Comparison of ENCODE assay signal across 8 mouse cellular contexts in genomic region chr1:36588476-36589450, GRCm38 (mm10). TPM values are rescaled to one million over a fixed set of nuclear protein-coding genes. Genes with fewer than 3 reads are reported as not detected.
DNase-seq lines count a peak whose midpoint lies in the region; ATAC-seq lines count a peak whose summit lies in the region.

No protein-coding gene starts in this region.

- peak overlapping the region; percentile 28; the same call in 1 of the 2 replicates for H3K9ac ChIP-seq in kidney, embryonic 14.5 days (ENCODE audit: low read depth, low read length)
- peak overlapping the region; percentile 34 for H3K9ac ChIP-seq in embryonic facial prominence, embryonic 11.5 days (replicated peaks; ENCODE audit: low read length)
- H3K9ac ChIP-seq in heart, embryonic 16.5 days (ENCODE audit: low read length), result peak overlapping the region; percentile 54
- H3K9ac ChIP-seq in limb, embryonic 12.5 days (replicated peaks), result peak overlapping the region; percentile 47; the same call in 1 of the 2 replicates

- peak overlapping the region; percentile 65; the same call in 1 of the 2 replicates for H3K27ac ChIP-seq in kidney, embryonic 14.5 days (ENCODE audit: low read depth, low read length)
- H3K27ac ChIP-seq in embryonic facial prominence, embryonic 11.5 days (replicated peaks; ENCODE audit: low read depth, low read length), result peak overlapping the region; percentile 30
- peak overlapping the region; percentile 75 for H3K27ac ChIP-seq in heart, embryonic 16.5 days (ENCODE audit: low read length)
- H3K27ac ChIP-seq in limb, embryonic 12.5 days, result peak overlapping the region; percentile 94

- H3K4me1 ChIP-seq in kidney, embryonic 14.5 days (ENCODE audit: control insufficient read depth, insufficient read depth, low read length), result peaks cover 27% of the 10 kb centered on the region
- peaks cover 5% of the 10 kb centered on the region; the same call in 1 of the 2 replicates for H3K4me1 ChIP-seq in embryonic facial prominence, embryonic 11.5 days (ENCODE audit: control insufficient read depth, insufficient read depth, low read length)
- H3K4me1 ChIP-seq in heart, embryonic 16.5 days (ENCODE audit: control insufficient read depth, insufficient read depth, low read length), result peaks cover 34% of the 10 kb centered on the region
- peaks cover 67% of the 10 kb centered on the region for H3K4me1 ChIP-seq in limb, embryonic 12.5 days (replicated peaks)

- H3K4me3 ChIP-seq in kidney, embryonic 14.5 days (ENCODE audit: low read length), result no peak overlapping the region
- no peak overlapping the region for H3K4me3 ChIP-seq in embryonic facial prominence, embryonic 11.5 days (ENCODE audit: low read depth, low read length)
- H3K4me3 ChIP-seq in heart, embryonic 16.5 days (ENCODE audit: low read length), result no peak overlapping the region
- no peak overlapping the region for H3K4me3 ChIP-seq in limb, embryonic 12.5 days (replicated peaks)

- DNase-seq in kidney, adult 8-10 months, result no peak
- DNase-seq in embryonic facial prominence, embryonic 11.5 days (ENCODE audit: low spot score), result peak; percentile 83
- DNase-seq in yolk sac, embryonic 10.5 days (ENCODE audit: low spot score), result peak; percentile 40
- DNase-seq in frontal cortex, postnatal 36 days (ENCODE audit: low spot score in 2 of 2), result no peak

- no peaks in the 10 kb centered on the region for H3K36me3 ChIP-seq in kidney, embryonic 14.5 days (ENCODE audit: control insufficient read depth, insufficient read depth, low read length)
- H3K36me3 ChIP-seq in embryonic facial prominence, embryonic 11.5 days (replicated peaks; ENCODE audit: control insufficient read depth, insufficient read depth, low read depth, low read length), result no peaks in the 10 kb centered on the region
- H3K36me3 ChIP-seq in heart, embryonic 16.5 days (ENCODE audit: control insufficient read depth, insufficient read depth), result no peaks in the 10 kb centered on the region
- no peaks in the 10 kb centered on the region for H3K36me3 ChIP-seq in limb, embryonic 12.5 days

- WGBS in kidney, embryonic 14.5 days, result 54% methylated on average over 13 of the region's 13 CpGs
- WGBS in embryonic facial prominence, embryonic 11.5 days, result 44% methylated on average over 13 of the region's 13 CpGs
- 56% methylated on average over 13 of the region's 13 CpGs for WGBS in heart, embryonic 16.5 days
- WGBS in limb, embryonic 12.5 days, result 33% methylated on average over 13 of the region's 13 CpGs

- H3K9me3 ChIP-seq in kidney, embryonic 14.5 days (ENCODE audit: control insufficient read depth, low read length), result no peaks in the 10 kb centered on the region
- H3K9me3 ChIP-seq in embryonic facial prominence, embryonic 11.5 days (replicated peaks; ENCODE audit: control insufficient read depth, low read length), result no peaks in the 10 kb centered on the region
- H3K9me3 ChIP-seq in heart, embryonic 16.5 days (replicated peaks; ENCODE audit: control insufficient read depth, low read length), result no peaks in the 10 kb centered on the region
- no peaks in the 10 kb centered on the region for H3K9me3 ChIP-seq in limb, embryonic 12.5 days

- peak; percentile 63 for ATAC-seq in kidney, embryonic 14.5 days (ENCODE audit: low FRiP score, low TSS enrichment)
- peak; percentile 84 for ATAC-seq in embryonic facial prominence, embryonic 11.5 days (replicated peaks; ENCODE audit: insufficient number of reproducible peaks, low FRiP score, low TSS enrichment, low read depth)
- ATAC-seq in heart, embryonic 16.5 days (replicated peaks; ENCODE audit: extremely low read depth, insufficient read depth, low FRiP score), result peak; percentile 59
- peak; percentile 89 for ATAC-seq in limb, embryonic 12.5 days (ENCODE audit: insufficient number of reproducible peaks, insufficient read depth, low FRiP score, low TSS enrichment, low read depth)
- no peak for ATAC-seq in megakaryocyte, adult 5-6 weeks (ENCODE audit: poor library complexity, severe bottlenecking)

- no peaks in the 10 kb centered on the region for H3K27me3 ChIP-seq in kidney, embryonic 14.5 days (ENCODE audit: control insufficient read depth, insufficient read depth, low read length)
- no peaks in the 10 kb centered on the region for H3K27me3 ChIP-seq in embryonic facial prominence, embryonic 11.5 days (ENCODE audit: control insufficient read depth, insufficient read depth, low read length)
- no peaks in the 10 kb centered on the region for H3K27me3 ChIP-seq in heart, embryonic 16.5 days (ENCODE audit: control insufficient read depth, insufficient read depth, low read length)
- no peaks in the 10 kb centered on the region for H3K27me3 ChIP-seq in limb, embryonic 12.5 days

- 0 out of 2 replicates have a peak overlapping the region, but pooled peaks have one; percentile 2 for H3K4me2 ChIP-seq in kidney, embryonic 14.5 days (replicated peaks; ENCODE audit: low read depth, low read length)
- no peak overlapping the region for H3K4me2 ChIP-seq in embryonic facial prominence, embryonic 11.5 days (ENCODE audit: low read depth, low read length)
- H3K4me2 ChIP-seq in heart, embryonic 16.5 days (ENCODE audit: low read depth, low read length), result no peak overlapping the region
- peak overlapping the region; percentile 28 for H3K4me2 ChIP-seq in limb, embryonic 12.5 days

RNA-seq across cellular contexts. Expression of gene Sema4c, which starts 30.6 kb away (rescaled TPM):
- 4.8 and 6.0 TPM in 2 replicates for polyA plus RNA-seq in kidney, embryonic 14.5 days (2014; fragmentation: Nextera tagmentation; extraction: Ambion mirVana)
- polyA plus RNA-seq in embryonic facial prominence, embryonic 11.5 days (2014; fragmentation: Nextera tagmentation; extraction: Ambion mirVana), result 3.7 and 4.4 TPM in 2 replicates
- 7.8 and 8.8 TPM in 2 replicates for polyA plus RNA-seq in heart, embryonic 16.5 days (2015; fragmentation: Nextera tagmentation; extraction: Ambion mirVana)
- 34.1 and 35.3 TPM in 2 replicates for polyA plus RNA-seq in limb, embryonic 12.5 days (2016; fragmentation: Nextera tagmentation; extraction: Ambion mirVana)
- total RNA-seq in megakaryocyte, adult 5-6 weeks (2015), result 1.5 and 2.1 TPM in 2 replicates
- total RNA-seq in megakaryocyte, adult 5-6 weeks (2017), result 1.8 and 3.6 TPM in 2 replicates

RNA-seq across cellular contexts. Expression of gene Ankrd39, which starts 41.5 kb away (rescaled TPM):
- polyA plus RNA-seq in kidney, embryonic 14.5 days (2014; fragmentation: Nextera tagmentation; extraction: Ambion mirVana), result 22.4 and 22.7 TPM in 2 replicates
- polyA plus RNA-seq in embryonic facial prominence, embryonic 11.5 days (2014; fragmentation: Nextera tagmentation; extraction: Ambion mirVana), result 11.9 and 14.4 TPM in 2 replicates
- 31.1 and 32.5 TPM in 2 replicates for polyA plus RNA-seq in heart, embryonic 16.5 days (2015; fragmentation: Nextera tagmentation; extraction: Ambion mirVana)
- 24.1 and 26.8 TPM in 2 replicates for polyA plus RNA-seq in limb, embryonic 12.5 days (2016; fragmentation: Nextera tagmentation; extraction: Ambion mirVana)
- total RNA-seq in megakaryocyte, adult 5-6 weeks (2015), result 3.6 and 4.9 TPM in 2 replicates
- total RNA-seq in megakaryocyte, adult 5-6 weeks (2017), result 2.2 and 2.9 TPM in 2 replicates

RNA-seq across cellular contexts. Expression of gene Gm42417, which starts 49.5 kb away (rescaled TPM):
- 0.26 TPM in 1 of 2 replicates, not detected in the other for polyA plus RNA-seq in kidney, embryonic 14.5 days (2014; fragmentation: Nextera tagmentation; extraction: Ambion mirVana)
- polyA plus RNA-seq in embryonic facial prominence, embryonic 11.5 days (2014; fragmentation: Nextera tagmentation; extraction: Ambion mirVana), result not detected in 2 replicates
- not detected in 2 replicates for polyA plus RNA-seq in heart, embryonic 16.5 days (2015; fragmentation: Nextera tagmentation; extraction: Ambion mirVana)
- polyA plus RNA-seq in limb, embryonic 12.5 days (2016; fragmentation: Nextera tagmentation; extraction: Ambion mirVana), result 0.67 and 0.74 TPM in 2 replicates
- total RNA-seq in megakaryocyte, adult 5-6 weeks (2015), result not detected in 2 replicates
- not detected in 2 replicates for total RNA-seq in megakaryocyte, adult 5-6 weeks (2017)

RNA-seq across cellular contexts. Expression of gene Ankrd23, which starts 52.1 kb away (rescaled TPM):
- 10.5 and 14.6 TPM in 2 replicates for polyA plus RNA-seq in kidney, embryonic 14.5 days (2014; fragmentation: Nextera tagmentation; extraction: Ambion mirVana)
- 4.6 and 6.0 TPM in 2 replicates for polyA plus RNA-seq in embryonic facial prominence, embryonic 11.5 days (2014; fragmentation: Nextera tagmentation; extraction: Ambion mirVana)
- 30.2 and 32.7 TPM in 2 replicates for polyA plus RNA-seq in heart, embryonic 16.5 days (2015; fragmentation: Nextera tagmentation; extraction: Ambion mirVana)
- polyA plus RNA-seq in limb, embryonic 12.5 days (2016; fragmentation: Nextera tagmentation; extraction: Ambion mirVana), result 18.5 and 19.0 TPM in 2 replicates
- total RNA-seq in megakaryocyte, adult 5-6 weeks (2015), result 2.3 and 2.4 TPM in 2 replicates
- 2.2 and 9.8 TPM in 2 replicates for total RNA-seq in megakaryocyte, adult 5-6 weeks (2017)

Comparison
In these comparisons a context has a peak if more than half of its experiments do, and no peak if none do; other contexts are left out.
1. H3K27ac ChIP-seq: peak in every context shown above with its lines; median percentile 94 in limb, embryonic 12.5 days; 75 in heart, embryonic 16.5 days; 65 in kidney, embryonic 14.5 days; 30 in embryonic facial prominence, embryonic 11.5 days.
2. H3K4me2 ChIP-seq: peak in kidney, embryonic 14.5 days (single experiment) and limb, embryonic 12.5 days (single experiment); none in embryonic facial prominence, embryonic 11.5 days (single experiment) and heart, embryonic 16.5 days (single experiment).
3. DNase-seq: peak in embryonic facial prominence, embryonic 11.5 days (single experiment) and yolk sac, embryonic 10.5 days (single experiment); none in kidney, adult 8-10 months (0 of 2) and frontal cortex, postnatal 36 days (0 of 2).
4. Peak in every context shown above with its lines, with median percentiles within 50 percentile points of each other: H3K9ac ChIP-seq.